Mouse (Mus musculus): ENCODE measurements around the gene Sall1. TPM values are rescaled to one million over a fixed set of nuclear protein-coding genes. Genes with fewer than 3 reads are reported as not detected.

Sall1 gene
- polyA plus RNA-seq, 1 experiment from 2014 or later, result 2.8 TPM

DNA sequence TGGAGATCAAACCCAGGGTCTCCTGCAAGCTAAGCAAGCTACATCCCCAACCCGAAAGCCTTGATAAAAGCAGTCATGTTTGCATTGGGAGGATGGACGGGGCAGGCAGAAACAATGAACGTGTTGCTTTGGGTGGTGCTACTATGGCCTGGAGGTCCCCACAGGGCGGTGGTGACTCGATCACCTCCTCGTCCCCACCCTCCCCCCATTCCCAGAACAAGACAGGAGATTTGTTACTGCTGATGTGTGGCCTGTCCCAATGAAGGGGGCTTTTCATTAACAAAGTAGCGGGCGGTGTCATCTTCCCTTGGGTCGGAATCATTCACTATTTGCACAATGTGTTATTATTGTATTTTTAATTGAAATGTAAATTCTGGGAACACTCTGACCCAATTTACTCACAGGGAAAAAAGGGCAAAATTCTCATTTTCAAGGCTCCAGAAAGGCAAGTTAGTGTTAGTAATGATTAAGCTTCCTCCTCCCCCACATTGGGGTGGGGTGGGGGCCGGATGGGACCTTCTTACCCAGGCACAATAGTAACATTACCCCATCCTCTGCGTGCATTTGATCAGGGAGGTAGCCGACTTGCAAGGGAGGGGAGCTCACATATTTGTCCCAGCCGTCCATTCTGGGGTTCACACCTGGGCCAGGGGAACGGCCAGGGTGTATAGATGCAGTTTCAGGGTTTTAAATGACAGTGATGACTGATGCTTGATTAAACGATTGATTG lies 52.0 kb downstream of the Sall1 start:
- Histone ChIP-seq H3K4me3 (ENCODE audit: low read depth, low read length) (no peak overlapping the region), H3K36me3 (ENCODE audit: control insufficient read depth, insufficient read depth, low read length) (no peaks in the 10 kb centered on the region), H3K9ac (ENCODE audit: low read length) (no peak overlapping the region), H3K27ac (ENCODE audit: low read depth) (no peak overlapping the region), H3K9me3 (ENCODE audit: control insufficient read depth, low read length) (no peaks in the 10 kb centered on the region), H3K4me1 (replicated peaks; ENCODE audit: control insufficient read depth, insufficient read depth, low read length) (no peaks in the 10 kb centered on the region), H3K27me3 (replicated peaks; ENCODE audit: control insufficient read depth, insufficient read depth, low read length) (no peaks in the 10 kb centered on the region), H3K4me2 (ENCODE audit: low read length) (no peak overlapping the region)
- whole genome bisulfite sequencing, result 70% methylated on average over 15 of the region's 15 CpGs
- no peak for DNase-seq (ENCODE audit: low spot score)
- ATAC-seq (replicated peaks; ENCODE audit: low FRiP score, low TSS enrichment, low read depth), result no peak

DNA sequence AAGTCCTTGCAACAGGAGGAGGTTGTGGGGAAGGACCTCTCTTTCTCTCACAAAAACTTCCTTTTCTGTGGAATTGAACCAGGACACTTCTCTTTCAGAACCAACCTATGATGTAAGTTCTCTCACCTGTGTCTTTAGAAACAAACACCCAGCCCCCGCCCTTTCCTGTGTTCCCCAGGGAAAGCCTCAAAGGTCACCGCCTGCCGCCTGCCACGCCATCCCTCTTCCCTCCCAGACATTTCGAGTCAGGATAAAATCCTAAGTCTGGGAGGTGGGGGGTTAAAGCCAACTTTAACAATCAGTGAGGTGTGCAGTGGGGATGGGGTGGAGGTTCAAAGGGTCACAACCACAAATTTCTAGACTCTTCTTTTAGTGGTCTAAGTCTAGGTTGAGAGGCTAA lies 52.8 kb downstream of the Sall1 start:
- ATAC-seq (replicated peaks; ENCODE audit: low FRiP score, low TSS enrichment, low read depth), result no peak

DNA sequence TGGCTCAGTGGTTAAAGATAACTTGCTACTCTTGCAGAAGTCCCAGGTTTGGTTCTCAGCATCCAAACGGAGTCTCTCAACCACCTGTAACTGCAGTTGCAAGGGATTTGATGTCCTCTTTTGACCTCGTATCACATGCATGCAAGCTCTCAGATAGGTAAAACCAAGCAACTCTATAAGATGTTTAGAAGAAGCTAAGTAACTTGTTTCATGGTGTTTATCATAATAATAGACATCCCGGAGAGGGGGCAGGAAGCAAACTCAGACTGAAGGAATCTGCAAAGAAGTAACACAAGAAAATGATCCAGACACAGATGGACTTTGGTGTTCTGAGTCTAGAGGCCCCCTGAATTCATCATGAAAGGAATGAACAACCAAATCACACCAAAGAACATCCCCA lies 55.0 kb downstream of the Sall1 start:
- DNase-seq (ENCODE audit: low spot score), result no peak
- no peak overlapping the region for H3K4me3 ChIP-seq (ENCODE audit: low read depth, low read length)
- ATAC-seq (replicated peaks; ENCODE audit: low FRiP score, low TSS enrichment, low read depth), result no peak
- WGBS, result 75% methylated on average over 3 of the region's 3 CpGs
- no peak overlapping the region for H3K9ac ChIP-seq (ENCODE audit: low read length)
- no peaks in the 10 kb centered on the region for H3K4me1 ChIP-seq (replicated peaks; ENCODE audit: control insufficient read depth, insufficient read depth, low read length)
- H3K9me3 ChIP-seq (ENCODE audit: control insufficient read depth, low read length), result no peaks in the 10 kb centered on the region
- no peaks in the 10 kb centered on the region for H3K36me3 ChIP-seq (ENCODE audit: control insufficient read depth, insufficient read depth, low read length)
- H3K4me2 ChIP-seq (ENCODE audit: low read length), result no peak overlapping the region
- H3K27ac ChIP-seq (ENCODE audit: low read depth), result no peak overlapping the region
- H3K27me3 ChIP-seq (replicated peaks; ENCODE audit: control insufficient read depth, insufficient read depth, low read length), result no peaks in the 10 kb centered on the region

More for the DNA sequence above, 52.8 kb downstream of the Sall1 start:
- H3K4me1 ChIP-seq (replicated peaks; ENCODE audit: control insufficient read depth, insufficient read depth, low read length), result no peaks in the 10 kb centered on the region
- H3K36me3 ChIP-seq (ENCODE audit: control insufficient read depth, insufficient read depth, low read length), result no peaks in the 10 kb centered on the region
- H3K4me3 ChIP-seq (ENCODE audit: low read depth, low read length), result no peak overlapping the region
- no peak overlapping the region for H3K27ac ChIP-seq (ENCODE audit: low read depth)
- no peaks in the 10 kb centered on the region for H3K27me3 ChIP-seq (replicated peaks; ENCODE audit: control insufficient read depth, insufficient read depth, low read length)
- no peak overlapping the region for H3K4me2 ChIP-seq (ENCODE audit: low read length)
- WGBS, result 55% methylated on average over 5 of the region's 5 CpGs
- H3K9ac ChIP-seq (ENCODE audit: low read length), result no peak overlapping the region
- no peak for DNase-seq (ENCODE audit: low spot score)
- H3K9me3 ChIP-seq (ENCODE audit: control insufficient read depth, low read length), result no peaks in the 10 kb centered on the region

DNA sequence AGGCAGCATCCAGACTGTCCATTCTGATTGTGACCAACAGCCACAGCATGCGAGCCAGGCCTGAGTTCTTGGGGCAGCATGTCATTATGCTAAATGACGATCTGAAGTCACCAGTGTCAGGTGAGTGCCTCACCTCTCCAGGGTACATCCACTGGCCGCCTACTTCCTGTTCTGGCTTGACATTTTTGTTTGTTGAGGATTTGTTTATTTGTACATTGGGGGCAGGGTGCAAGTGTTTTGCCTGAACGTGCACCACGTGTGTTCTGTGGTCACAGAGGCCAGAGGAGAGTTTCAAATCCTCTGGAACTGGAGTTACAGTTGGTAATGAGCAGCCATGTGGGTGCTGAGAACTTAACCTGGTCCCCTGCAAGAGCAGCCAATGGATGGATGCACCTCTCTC lies 60.5 kb downstream of the Sall1 start:
- WGBS, result 63% methylated on average over 5 of the region's 5 CpGs
- ATAC-seq (replicated peaks; ENCODE audit: low FRiP score, low TSS enrichment, low read depth) (no peak), DNase-seq (ENCODE audit: low spot score) (no peak)
- H3K27ac ChIP-seq (ENCODE audit: low read depth), result no peak overlapping the region
- no peak overlapping the region for H3K4me2 ChIP-seq (ENCODE audit: low read length)
- no peaks in the 10 kb centered on the region for H3K4me1 ChIP-seq (replicated peaks; ENCODE audit: control insufficient read depth, insufficient read depth, low read length)
- H3K27me3 ChIP-seq (replicated peaks; ENCODE audit: control insufficient read depth, insufficient read depth, low read length), result no peaks in the 10 kb centered on the region
- H3K4me3 ChIP-seq (ENCODE audit: low read depth, low read length), result no peak overlapping the region
- no peak overlapping the region for H3K9ac ChIP-seq (ENCODE audit: low read length)
- no peaks in the 10 kb centered on the region for H3K36me3 ChIP-seq (ENCODE audit: control insufficient read depth, insufficient read depth, low read length)
- H3K9me3 ChIP-seq (ENCODE audit: control insufficient read depth, low read length), result no peaks in the 10 kb centered on the region

Small RNA genes within 50 kb of the gene (microRNA-seq; reads per million reads assigned to microRNA genes)
- not detected for gene Mir8110
